Mouse (Mus musculus): ENCODE data around the gene Ipo9.

DNA sequence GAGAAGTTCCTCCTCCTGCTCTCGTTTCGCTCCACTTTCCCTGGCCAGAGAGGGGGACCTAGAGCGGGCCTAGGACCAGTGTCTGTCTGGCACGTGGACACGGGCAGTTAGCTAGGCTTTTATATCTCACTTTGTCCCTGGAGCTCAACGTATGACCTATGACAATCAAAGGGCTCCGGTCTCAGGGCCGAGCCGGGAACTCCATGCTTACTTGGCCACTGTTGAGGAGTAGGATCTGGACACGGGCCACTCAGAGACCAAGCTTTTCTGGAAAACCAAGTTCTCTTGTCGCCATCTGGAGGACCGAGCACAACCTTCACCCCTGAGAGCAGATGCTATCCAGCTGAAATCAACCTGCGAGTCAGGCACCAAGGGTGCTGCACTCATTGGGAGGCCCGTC is 61.3 kb downstream of the Ipo9 start:
- TF ChIP-seq CTCF (conservative IDR thresholded peaks at IDR 0.05; ENCODE audit: insufficient read depth, insufficient read length, low read depth, low read length) (peak; percentile 65), POLR2A (IDR thresholded peaks at IDR 0.05; ENCODE audit: low read depth, low read length) (no peak)
